Mouse (Mus musculus) embryo, embryonic 11 days (tissue): Measurements from ENCODE around the gene Cip2a.
A peak's percentile ranks its signal among the peaks of the same experiment; 100 is the strongest.

ENCODE experiments used
- DNase-seq: peaks from one replicate; pipeline ENCODE4 v3.0.0-alpha.2; 2015

The Cip2a gene

DNA sequence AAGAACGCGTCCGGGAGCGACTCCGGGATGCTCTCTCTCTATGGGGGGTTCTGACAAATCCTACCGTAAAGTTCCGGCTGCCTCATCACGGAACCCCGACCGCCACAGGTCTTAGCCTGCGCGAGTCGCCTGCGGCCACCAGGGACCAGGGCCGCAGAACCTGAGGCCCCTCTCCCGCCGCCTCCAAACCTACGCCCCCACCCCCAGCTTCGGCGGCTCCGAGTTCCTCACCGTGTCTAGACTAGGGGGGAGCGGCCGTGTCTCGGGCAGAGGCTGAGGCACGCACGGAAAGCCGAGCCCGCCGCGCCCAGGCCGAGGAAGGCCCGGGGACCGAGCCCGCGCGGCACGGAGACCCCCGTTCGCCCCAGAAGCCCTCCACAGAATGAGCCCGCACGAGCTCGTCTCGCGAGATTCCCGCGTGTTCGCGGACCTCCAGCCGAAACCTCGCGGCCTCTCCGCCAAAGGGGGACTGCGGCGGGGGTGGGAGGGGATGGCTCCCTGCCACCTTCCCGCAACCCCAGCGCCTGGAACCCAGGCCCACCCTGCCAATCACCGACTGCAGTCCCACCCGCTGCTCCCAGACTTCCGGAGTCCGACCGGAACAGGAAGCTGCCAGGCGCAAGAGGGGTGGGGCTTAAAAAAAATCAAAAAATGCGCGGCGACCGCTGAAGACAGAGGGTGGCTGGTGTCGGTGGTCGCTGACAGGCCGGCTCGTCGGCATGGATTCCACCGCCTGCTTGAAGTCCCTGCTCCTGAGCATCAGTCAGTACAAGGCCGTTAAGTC is at the start of gene Cip2a, which contains the start of gene Dzip3:
Gene Cip2a, plus strand, starts transcription at position 627 of the 784 bp plus-strand sequence.
Gene Dzip3, minus strand, starts transcription at position 607 of the 784 bp plus-strand sequence.
- peak; percentile 96 for DNase-seq

DNA sequence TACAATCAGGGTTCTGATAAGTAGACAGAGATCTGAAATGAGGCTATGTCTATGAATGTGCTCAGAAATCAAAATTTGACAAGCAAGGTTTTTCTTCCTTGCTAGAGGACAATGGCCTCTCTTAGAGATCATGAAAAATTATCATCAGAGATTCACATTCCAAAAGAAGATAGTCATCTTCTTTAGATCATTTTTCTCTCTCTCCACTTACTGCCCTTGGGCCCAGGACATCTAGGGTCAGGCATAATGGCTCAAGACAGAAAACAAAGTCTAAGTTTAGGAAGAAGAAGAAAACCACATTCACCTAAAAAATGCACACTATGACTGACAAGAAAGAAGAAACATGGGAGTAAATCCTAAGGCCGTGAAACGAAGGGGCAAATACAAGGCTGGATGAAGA is 21.0 kb upstream of the Cip2a start:
- DNase-seq = no peak

DNA sequence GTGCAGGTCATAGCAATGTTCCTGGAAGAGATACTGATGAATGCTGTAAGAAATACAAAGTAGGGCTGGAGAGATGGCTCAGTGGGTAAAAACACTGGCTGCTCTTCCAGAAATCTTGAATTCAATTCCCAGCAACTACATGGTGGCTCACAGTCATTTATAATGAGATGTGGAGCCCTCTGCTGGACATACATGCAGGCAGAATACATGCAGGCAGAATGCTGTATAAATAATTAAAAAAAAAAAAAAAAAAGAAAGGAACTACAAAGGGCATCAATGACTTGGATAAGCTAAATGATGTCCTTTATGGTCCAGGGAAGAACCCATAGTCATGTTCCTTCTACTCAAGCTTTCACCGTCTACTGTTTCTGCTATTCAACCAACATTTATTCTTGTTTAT is 20.4 kb upstream of the Cip2a start:
- peak; percentile 20 for DNase-seq

DNA sequence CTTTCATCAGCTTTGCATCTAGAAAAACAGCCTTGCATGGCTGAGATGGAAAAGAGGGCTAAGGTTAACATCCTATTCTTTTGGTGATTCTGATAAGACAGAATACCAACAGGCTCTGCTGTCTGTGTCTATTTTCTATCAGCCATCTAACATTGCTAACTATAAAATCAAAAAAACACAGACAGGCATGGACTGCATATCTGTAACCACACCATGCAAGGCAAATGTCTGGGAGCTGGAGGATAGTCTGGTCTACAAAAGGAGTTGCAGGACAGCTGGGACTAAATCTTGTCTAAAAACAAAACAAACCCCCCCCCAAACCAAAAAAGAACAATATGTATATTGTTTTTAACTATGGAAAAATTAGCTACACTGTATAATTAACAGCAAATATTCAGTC is 14.0 kb upstream of the Cip2a start:
- no peak for DNase-seq

DNA sequence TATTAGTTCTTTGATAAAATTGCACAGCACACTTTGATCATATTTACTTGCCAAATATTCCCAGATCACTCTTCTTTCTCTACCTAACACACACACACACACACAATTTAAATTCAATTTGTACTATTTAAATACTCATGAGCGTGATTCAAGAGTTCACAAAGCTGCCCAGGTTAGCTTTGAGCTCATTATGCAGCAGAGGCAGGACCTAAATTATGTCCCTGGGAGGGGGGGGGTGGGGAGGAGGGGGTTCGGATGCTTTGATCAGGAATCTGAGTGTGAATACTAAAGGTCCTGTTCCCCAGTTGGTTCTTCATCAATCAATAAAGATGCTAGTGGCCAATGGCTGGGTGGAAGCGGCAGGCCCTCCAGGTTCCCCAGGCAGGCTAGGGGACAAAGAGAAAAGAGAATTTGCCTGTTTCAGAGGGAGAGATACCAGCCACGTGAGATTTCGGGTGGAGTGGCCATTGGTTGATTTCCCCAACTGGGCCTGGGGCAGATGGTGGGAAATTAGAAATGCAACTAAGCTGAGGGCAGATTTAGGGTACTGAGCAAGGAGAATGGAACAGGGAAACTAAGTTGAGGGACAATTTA is 8.9 kb upstream of the Cip2a start:
- no peak for DNase-seq

DNA sequence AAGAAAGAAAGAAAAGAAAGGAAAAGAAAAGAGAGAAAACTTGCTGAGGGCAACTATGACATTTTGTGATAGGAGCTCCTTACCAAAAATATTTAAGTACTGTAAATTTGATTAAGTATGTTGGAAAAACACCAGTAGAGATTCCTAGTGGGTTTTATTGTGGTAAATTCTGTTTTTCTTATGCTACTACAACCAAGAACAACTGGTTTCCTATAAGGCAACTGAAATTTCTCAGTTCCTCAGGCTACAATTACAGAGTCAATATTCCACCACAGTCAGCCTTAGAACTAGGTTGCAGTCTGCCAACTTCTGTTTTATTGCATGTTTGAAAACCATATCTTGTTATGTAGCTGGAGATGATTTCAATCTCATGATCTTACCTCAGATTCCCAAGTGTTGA is 4.3 kb upstream of the Cip2a start:
- no peak for DNase-seq

DNA sequence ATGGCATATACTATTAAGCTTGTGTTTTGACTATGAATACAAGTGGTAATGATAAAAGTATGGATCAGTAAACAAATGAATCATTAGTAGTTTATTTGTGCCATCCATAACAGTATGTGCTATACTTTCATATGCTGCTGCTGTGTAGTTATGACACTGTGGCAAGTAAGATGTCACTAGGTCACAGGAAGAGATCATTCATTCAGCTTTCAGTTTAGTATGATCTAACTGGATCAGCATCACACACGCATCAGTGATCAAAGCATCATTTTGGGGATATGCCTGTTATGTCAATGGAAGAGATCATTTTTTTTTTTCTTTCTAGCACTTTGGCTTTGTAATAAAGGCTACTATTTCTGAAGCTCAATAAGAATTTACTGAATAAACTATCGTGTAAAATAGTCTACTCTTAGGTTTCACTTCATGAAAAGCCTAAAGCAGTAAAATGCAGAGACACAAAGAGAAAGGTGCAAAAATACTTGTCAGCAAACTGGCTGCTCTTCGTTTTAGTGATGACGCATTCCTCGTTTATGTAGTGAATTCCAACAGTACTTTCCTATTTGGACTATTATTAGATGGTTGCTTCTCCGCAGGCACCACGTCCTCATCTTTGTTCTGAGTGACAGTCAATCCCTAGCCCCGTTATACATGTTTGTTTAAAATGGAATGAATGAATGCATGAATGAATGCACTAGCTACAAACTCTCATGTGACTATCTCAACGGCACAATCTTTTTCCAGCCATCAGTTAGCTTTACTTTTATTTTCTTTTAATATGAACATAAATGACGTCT is 1.4 kb upstream of the Cip2a start:
- peak; percentile 11 for DNase-seq

DNA sequence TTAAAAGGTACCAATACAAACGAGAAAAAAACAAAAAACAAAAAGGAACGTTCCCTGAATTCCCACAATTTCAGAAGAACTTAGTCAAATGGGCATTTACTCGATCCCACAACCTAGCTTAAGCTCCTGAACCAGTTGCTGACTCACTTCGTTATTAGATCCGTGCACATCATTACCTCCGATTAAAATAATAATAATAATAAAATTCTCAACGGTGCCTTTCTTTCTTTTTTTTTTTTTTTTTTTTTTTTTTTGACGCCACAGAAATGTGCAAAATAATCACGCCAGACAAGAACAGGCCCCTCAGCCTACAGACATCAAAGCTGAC is 790 bp upstream of the Cip2a start:
- no peak for DNase-seq

DNA sequence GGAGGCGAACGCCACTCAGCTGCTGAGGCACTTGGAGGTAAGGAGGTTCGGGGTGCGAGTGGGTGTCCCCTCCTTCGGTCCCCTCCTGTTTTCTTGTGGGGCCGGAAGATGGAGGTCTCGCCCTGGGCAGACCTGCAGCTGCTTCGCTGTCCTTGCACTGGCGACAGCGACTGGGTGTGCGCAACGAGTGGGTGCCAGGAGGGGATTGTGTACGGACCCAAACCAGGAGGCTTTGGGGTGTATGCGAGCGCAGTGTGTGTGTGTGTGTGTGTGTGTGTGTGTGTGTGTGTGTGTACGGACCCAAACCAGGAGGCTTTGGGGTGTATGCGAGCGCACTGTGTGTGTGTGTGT is 333 bp downstream of the Cip2a start:
- no peak for DNase-seq

DNA sequence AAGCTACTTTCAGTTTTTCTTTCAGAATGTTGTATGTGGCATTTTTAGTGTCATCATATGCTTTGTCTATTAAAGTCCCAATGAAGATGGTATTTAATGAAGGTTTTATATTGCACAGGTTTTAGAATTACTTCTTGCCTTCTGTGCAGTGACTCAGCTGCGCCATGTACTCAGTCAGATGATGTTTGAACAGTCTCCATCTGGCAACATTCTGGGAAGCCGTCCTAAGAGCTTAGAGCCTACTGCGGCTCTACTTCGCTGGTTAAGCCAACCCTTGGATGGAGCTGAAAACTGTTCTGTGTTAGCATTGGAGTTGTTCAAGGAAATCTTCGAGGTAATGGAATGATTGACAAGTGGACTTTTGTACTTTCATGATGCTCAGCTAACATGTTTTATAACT is 10.2 kb downstream of the Cip2a start:
- no peak for DNase-seq

DNA sequence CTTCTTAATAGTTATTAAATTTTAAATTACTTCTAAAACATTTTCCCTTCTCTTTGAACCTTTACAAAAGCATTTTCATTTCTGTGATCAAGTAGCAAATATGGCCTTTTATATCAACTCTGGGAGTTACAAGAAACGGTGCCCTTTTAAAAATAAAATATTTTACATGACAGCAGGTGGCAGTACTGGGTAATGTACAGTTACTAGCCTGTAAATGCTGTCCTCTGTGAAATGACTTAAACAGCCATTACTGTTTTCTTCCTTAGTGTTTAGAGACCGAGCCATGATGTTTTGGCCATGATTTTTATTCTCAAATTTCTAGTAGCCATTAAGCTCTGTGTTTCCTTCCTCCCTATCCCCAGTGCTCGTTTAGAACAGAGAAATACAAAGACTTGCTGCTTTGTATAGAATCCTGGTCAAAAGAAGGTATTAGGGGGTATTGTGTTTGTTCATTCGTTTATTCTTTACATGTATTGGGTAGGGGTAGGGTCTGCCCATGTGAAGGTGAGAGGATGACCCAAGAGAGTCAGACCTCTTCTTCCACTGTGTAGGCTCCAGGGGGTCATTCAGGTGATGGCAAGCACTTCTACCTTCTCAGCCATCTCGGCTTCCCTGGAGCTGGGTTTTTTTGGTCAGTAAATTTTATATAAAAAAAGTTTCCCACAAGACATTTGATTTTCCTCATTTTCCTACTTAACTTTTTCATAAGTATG is 22.8 kb downstream of the Cip2a start:
- peak; percentile 34 for DNase-seq

DNA sequence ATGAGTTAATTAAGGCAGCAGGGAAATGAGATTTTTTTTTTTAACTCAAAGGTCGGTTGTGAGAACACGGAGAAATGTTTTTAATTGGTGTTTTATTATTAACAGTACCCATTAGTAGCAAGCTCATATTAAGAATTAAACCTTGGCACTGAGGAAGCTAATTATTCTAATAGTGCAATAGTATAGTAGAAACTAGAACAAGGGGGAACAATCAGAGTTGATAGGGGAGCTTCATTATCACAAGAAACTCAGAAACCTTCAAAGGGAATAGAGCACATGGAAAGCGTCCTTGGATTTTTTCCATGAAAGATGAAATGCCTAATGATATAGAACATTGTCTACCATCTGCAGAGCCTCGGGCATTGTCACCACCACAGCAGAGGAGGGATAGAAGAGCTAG is 41.9 kb downstream of the Cip2a start:
- no peak for DNase-seq

DNA sequence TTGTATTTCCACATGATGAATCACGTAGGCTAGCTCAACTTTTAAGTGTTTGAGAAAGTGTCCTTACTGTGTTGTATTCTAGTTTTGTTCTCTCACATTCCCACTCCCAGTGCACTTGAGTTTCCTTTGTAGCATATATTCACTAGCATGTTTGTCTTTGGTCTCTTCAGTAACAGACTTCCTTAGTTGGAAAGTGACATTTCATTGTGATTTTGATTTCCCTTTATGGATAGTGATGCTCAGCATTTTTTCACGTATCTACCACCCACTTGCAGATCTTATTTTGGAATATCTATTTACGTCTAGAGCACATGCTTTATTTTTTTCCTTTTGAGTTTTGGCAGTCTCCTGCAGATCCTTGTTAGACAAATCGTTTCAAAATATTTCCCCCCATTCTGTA is 43.8 kb downstream of the Cip2a start:
- DNase-seq = no peak

DNA sequence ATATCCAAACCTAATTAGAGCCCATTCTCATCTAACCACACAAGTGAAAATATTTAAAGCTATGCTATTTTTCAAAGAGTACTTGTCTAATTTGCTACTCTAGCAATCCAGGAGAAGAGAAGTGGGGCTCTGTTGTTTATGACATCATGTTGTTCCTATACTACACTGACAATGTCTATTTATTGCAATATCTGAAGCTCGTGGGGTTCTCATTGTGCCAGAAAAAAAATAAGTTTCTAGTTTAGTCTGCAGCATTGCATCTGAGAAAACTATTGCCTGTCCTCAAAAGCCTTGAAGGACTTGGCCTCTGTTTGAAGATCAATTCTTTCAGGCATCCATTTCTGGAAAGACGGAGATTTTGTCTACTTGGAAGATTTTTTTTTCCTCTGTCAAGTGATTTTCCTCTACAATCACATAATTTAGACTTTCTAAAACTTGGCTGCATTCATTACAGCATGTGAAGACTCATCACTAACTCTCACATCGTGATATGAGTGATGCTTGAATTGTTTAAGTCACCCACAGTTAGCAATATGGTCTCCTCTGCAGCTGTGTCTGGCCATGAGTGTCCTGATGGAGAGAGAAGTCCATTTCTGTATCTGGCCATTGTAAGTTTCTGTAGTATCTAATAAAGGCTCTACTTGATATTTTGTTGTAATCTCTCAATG is 46.7 kb downstream of the Cip2a start:
- DNase-seq = no peak

DNA sequence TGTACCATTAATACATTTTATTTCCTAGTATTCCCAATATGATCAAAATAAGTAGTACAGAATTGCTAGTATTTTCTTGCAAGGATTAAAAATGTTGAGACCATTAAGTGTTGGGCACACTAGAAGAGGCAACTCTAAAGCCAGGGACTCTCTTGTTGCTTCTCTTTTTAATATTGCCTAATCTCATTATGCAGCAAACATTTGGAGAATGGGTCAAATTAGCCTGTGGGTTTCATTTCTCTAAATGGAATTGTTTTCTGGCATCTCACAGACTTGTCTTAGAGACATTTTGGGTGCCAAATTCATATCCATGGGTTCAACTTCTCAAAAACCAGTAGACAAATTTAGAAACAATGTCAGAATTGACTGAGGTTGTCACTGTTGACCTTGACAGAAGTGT is 55.2 kb downstream of the Cip2a start:
- DNase-seq = no peak

DNA sequence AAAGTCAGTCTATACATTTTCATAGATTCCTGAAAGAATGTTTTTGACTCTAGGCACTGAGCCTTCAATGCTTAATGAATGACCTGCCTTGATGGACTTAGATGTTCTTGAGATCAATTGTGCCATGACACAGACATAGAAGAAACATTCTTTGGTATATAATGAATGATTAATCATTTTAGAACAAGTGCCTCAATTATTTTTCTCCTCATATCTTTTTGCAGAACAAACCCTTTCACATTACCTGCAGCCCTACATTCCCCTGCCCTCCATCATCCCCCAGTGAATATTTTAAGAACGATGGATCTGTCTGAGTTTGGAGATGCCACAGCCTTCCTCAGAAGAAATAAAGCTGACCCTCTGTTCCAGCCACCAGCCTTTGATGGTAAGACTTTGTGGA is 63.2 kb downstream of the Cip2a start, which contains the start of gene Myh15:
Gene Myh15, plus strand, starts transcription at position 301 of the 400 bp plus-strand sequence.
- no peak for DNase-seq
